Mouse (Mus musculus): ENCODE data around the gene Btbd19. TPM values are rescaled to one million over a fixed set of nuclear protein-coding genes. Genes with fewer than 3 reads are reported as not detected.
A peak's percentile ranks its signal among the peaks of the same experiment; 100 is the strongest.

Gene Btbd19
- total RNA-seq, 2 experiments from 2014 or later, result 11.5 to 13.2 TPM

- no peak overlapping the region for H3K4me3 ChIP-seq
- peak overlapping the region; percentile 98 for H3K27ac ChIP-seq
- DNase-seq (ENCODE audit: extremely low spot score in 1 of 2, low spot score in 2 of 2), result no peak
- intact Hi-C loops (cut with DNase I), result no loop called here
- no peak for TF ChIP-seq CTCF (IDR thresholded peaks at IDR 0.05)
Measured at GRCm38 (mm10) chr4:117124518-117125347, 792 bp downstream of the Btbd19 start.

GRCm38 (mm10) chr4:117124218-117124517 is 1.4 kb downstream of the Btbd19 start:
- no peak for DNase-seq (ENCODE audit: extremely low spot score in 1 of 2, low spot score in 2 of 2)
- Histone ChIP-seq H3K4me3 (no peak overlapping the region), H3K27ac (peak overlapping the region; percentile 98)
- intact Hi-C loops (cut with DNase I), result no loop called here
- no peak for TF ChIP-seq CTCF (IDR thresholded peaks at IDR 0.05)

- TF ChIP-seq CTCF (IDR thresholded peaks at IDR 0.05), result no peak
- Histone ChIP-seq H3K4me3 (no peak overlapping the region), H3K27ac (no peak overlapping the region)
- intact Hi-C loops (cut with DNase I), result no loop called here
- DNase-seq (ENCODE audit: extremely low spot score in 1 of 2, low spot score in 2 of 2), result no peak
Measured at GRCm38 (mm10) chr4:117123546-117124217, 1.8 kb downstream of the Btbd19 start.

- TF ChIP-seq CTCF (IDR thresholded peaks at IDR 0.05), result no peak
- H3K27ac ChIP-seq, result no peak overlapping the region
- DNase-seq (ENCODE audit: extremely low spot score in 1 of 2, low spot score in 2 of 2), result no peak
- H3K4me3 ChIP-seq, result no peak overlapping the region
- intact Hi-C loops (cut with DNase I), result no loop called here
Measured at GRCm38 (mm10) chr4:117122209-117122608, 3.3 kb downstream of the Btbd19 start.

- peak; percentile 87 for TF ChIP-seq CTCF (IDR thresholded peaks at IDR 0.05)
- Histone ChIP-seq H3K4me3 (peak overlapping the region; percentile 92), H3K27ac (peak overlapping the region; percentile 98)
- peak; percentile 91 to 94 for DNase-seq (ENCODE audit: extremely low spot score in 1 of 2, low spot score in 2 of 2)
- intact Hi-C loops (cut with DNase I), result loop anchor here (2.0 kb wide), 1 partner anchor 126 kb away; the partner anchor contains the start of genes Hectd3 and Urod
Measured at GRCm38 (mm10) chr4:117120445-117121414, 4.8 kb downstream of the Btbd19 start.

- DNase-seq (ENCODE audit: extremely low spot score in 1 of 2, low spot score in 2 of 2), result no peak
- no peak for TF ChIP-seq CTCF (IDR thresholded peaks at IDR 0.05)
- Histone ChIP-seq H3K27ac (peak overlapping the region; percentile 98), H3K4me3 (peak overlapping the region; percentile 92)
- intact Hi-C loops (cut with DNase I), result loop anchor here (2.0 kb wide), 1 partner anchor 125 kb away; the partner anchor contains the start of genes Hectd3 and Urod
Measured at GRCm38 (mm10) chr4:117120052-117120444, 5.5 kb downstream of the Btbd19 start.

- Histone ChIP-seq H3K4me3 (peak overlapping the region; percentile 92), H3K27ac (peak overlapping the region; percentile 98)
- intact Hi-C loops (cut with DNase I), result loop anchor here (2.0 kb wide), 1 partner anchor 125 kb away; the partner anchor contains the start of genes Hectd3 and Urod
- DNase-seq (ENCODE audit: extremely low spot score in 1 of 2, low spot score in 2 of 2), result no peak
- no peak for TF ChIP-seq CTCF (IDR thresholded peaks at IDR 0.05)
Measured at GRCm38 (mm10) chr4:117119636-117120035, 5.9 kb downstream of the Btbd19 start.

- TF ChIP-seq CTCF (IDR thresholded peaks at IDR 0.05), result no peak
- Histone ChIP-seq H3K4me3 (no peak overlapping the region), H3K27ac (no peak overlapping the region)
- intact Hi-C loops (cut with DNase I), result no loop called here
- DNase-seq (ENCODE audit: extremely low spot score in 1 of 2, low spot score in 2 of 2), result no peak
Measured at GRCm38 (mm10) chr4:117117931-117118330, 7.6 kb downstream of the Btbd19 start.

- Histone ChIP-seq H3K27ac (no peak overlapping the region), H3K4me3 (no peak overlapping the region)
- TF ChIP-seq CTCF (IDR thresholded peaks at IDR 0.05), result no peak
- no peak for DNase-seq (ENCODE audit: extremely low spot score in 1 of 2, low spot score in 2 of 2)
- intact Hi-C loops (cut with DNase I), result no loop called here
Measured at GRCm38 (mm10) chr4:117115592-117115991, 9.9 kb downstream of the Btbd19 start.

- no peak for DNase-seq (ENCODE audit: extremely low spot score in 1 of 2, low spot score in 2 of 2)
- Histone ChIP-seq H3K4me3 (no peak overlapping the region), H3K27ac (no peak overlapping the region)
- no peak; the same call in 1 of the 2 replicates for TF ChIP-seq CTCF (IDR thresholded peaks at IDR 0.05)
- intact Hi-C loops (cut with DNase I), result no loop called here
Measured at GRCm38 (mm10) chr4:117113237-117113636, 12.3 kb downstream of the Btbd19 start.

- H3K27ac ChIP-seq, result no peak overlapping the region
- intact Hi-C loops (cut with DNase I), result no loop called here
- H3K4me3 ChIP-seq, result no peak overlapping the region
- DNase-seq (ENCODE audit: extremely low spot score in 1 of 2, low spot score in 2 of 2), result no peak
- TF ChIP-seq CTCF (IDR thresholded peaks at IDR 0.05), result no peak
Measured at GRCm38 (mm10) chr4:117110985-117111384, 14.5 kb downstream of the Btbd19 start.
